Mouse (Mus musculus) G1E (cell line): ENCODE data around the gene Mrpl51. TPM values are rescaled to one million over a fixed set of nuclear protein-coding genes. Genes with fewer than 3 reads are reported as not detected.

Experiments used
- ATAC-seq: 2 replicates; pipeline ENCODE4 v1.8.0; 2016; ENCODE audit warnings: mild to moderate bottlenecking; ENCODE audit not compliant: insufficient number of reproducible peaks, poor library complexity, low FRiP score, severe bottlenecking; ENCODE audit errors: extremely low read depth
- DNase-seq: peaks from one replicate; pipeline ENCODE4 v3.0.0; 2012; ENCODE audit warnings: low spot score
- H3K27me3 ChIP-seq: 2 replicates; pipeline ENCODE4 v1.6.1; 2012; ENCODE audit warnings: mild to moderate bottlenecking, low read length, inconsistent platforms; ENCODE audit not compliant: insufficient read depth
- H3K36me3 ChIP-seq: replicated peaks from 2 replicates; pipeline ENCODE3; 2012; ENCODE audit warnings: mild to moderate bottlenecking, inconsistent platforms
- H3K4me1 ChIP-seq: 2 replicates; pipeline ENCODE4 v1.6.1; 2012; ENCODE audit warnings: low read depth, low read length, inconsistent platforms, mixed read lengths; ENCODE audit not compliant: insufficient read depth
- H3K4me3 ChIP-seq: 2 replicates; pipeline ENCODE4 v1.5.1; 2012; ENCODE audit warnings: low read depth, mild to moderate bottlenecking, inconsistent platforms, low read length, moderate library complexity, mixed read lengths
- H3K9me3 ChIP-seq: replicated peaks from 2 replicates; pipeline ENCODE4 v1.6.1; 2012; ENCODE audit warnings: inconsistent platforms
- CTCF ChIP-seq: IDR thresholded peaks from 2 replicates; pipeline ENCODE4 v1.5.1; 2012; ENCODE audit warnings: low read depth, low read length, inconsistent platforms, mixed read lengths
- GATA1 ChIP-seq: IDR thresholded peaks from 2 replicates; pipeline ENCODE4 v1.6.1; 2012; ENCODE audit warnings: borderline replicate concordance, low read length, inconsistent platforms, mixed read lengths
- GATA2 ChIP-seq: IDR thresholded peaks from 2 replicates; pipeline ENCODE4 v1.6.1; 2012; ENCODE audit warnings: low read depth, low read length, inconsistent platforms, borderline replicate concordance
- POLR2AphosphoS5 ChIP-seq: IDR thresholded peaks from 2 replicates; pipeline ENCODE4 v1.6.1; 2012; ENCODE audit warnings: low read depth, low read length, inconsistent platforms; ENCODE audit not compliant: insufficient replicate concordance
- TAL1 ChIP-seq: conservative IDR thresholded peaks from 2 replicates; pipeline ENCODE4 v1.6.1; 2012; ENCODE audit warnings: low read depth, low read length, inconsistent platforms, mixed read lengths
- polyA plus RNA-seq: library from polyadenylated mRNA; stranded (reverse); fragments of >175 nt; gene quantifications from 2 replicates; pipeline ENCODE4 v1.2.3, GENCODE M21; 2012
- total RNA-seq, 2 experiments: library from RNA; stranded (forward) in 1 of 2; stranded (reverse) in 1 of 2; fragments of 200-1000 nt in 1 of 2; fragments of >200 nt in 1 of 2; fragmentation: Nextera tagmentation in 1 of 2; gene quantifications; 2 replicates each; pipeline ENCODE4 v1.2.3; 2014 to 2017

Mrpl51 gene
- total and polyA plus RNA-seq, 3 experiments, result 59.6 to 156 (median 114) TPM

DNA sequence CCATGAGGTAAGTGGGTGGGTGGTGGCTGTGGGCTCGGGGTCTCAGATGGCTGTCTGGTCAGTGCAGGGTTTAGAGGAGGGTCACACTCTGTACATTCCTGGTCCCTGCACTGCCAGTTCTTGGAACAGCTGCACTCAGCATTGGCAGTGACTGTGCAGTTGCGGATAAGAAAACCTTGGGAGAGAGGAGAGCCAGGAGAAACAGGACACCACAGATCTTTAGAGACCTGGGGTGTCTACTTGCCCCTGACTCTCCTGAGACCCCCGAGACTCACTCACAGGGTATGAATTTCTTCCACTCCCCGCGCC lies 42.9 kb downstream of the Mrpl51 start:
- ATAC-seq, result no peak
- no peak overlapping the region for H3K4me3 ChIP-seq
- no peaks in the 10 kb centered on the region for H3K9me3 ChIP-seq
- peaks cover 25% of the 10 kb centered on the region for H3K36me3 ChIP-seq
- H3K4me1 ChIP-seq, result peaks cover 41% of the 10 kb centered on the region
- H3K27me3 ChIP-seq, result no peaks in the 10 kb centered on the region
- TF ChIP-seq GATA2 (no peak), GATA1 (no peak), CTCF (no peak), TAL1 (no peak), POLR2AphosphoS5 (no peak)
- no peak for DNase-seq

- Histone ChIP-seq H3K9me3 (no peaks in the 10 kb centered on the region), H3K4me3 (no peak overlapping the region), H3K4me1 (peaks cover 31% of the 10 kb centered on the region), H3K27me3 (no peaks in the 10 kb centered on the region), H3K36me3 (peaks cover 26% of the 10 kb centered on the region)
- TF ChIP-seq CTCF (no peak), POLR2AphosphoS5 (no peak), GATA2 (no peak), GATA1 (no peak), TAL1 (no peak)
- DNase-seq (no peak), ATAC-seq (no peak)
Observed at GRCm38 (mm10) chr6:125236341-125236740, 44.7 kb downstream of the Mrpl51 start.

GRCm38 (mm10) chr6:125236782-125237181 lies 45.2 kb downstream of the Mrpl51 start, which contains the start of gene Cd27:
Gene Cd27 (minus strand): TSS chr6:125237010.
- DNase-seq, result no peak
- Histone ChIP-seq H3K9me3 (no peaks in the 10 kb centered on the region), H3K36me3 (peaks cover 26% of the 10 kb centered on the region), H3K4me3 (no peak within 1 kb of the TSS), H3K4me1 (peaks cover 26% of the 10 kb centered on the region), H3K27me3 (no peaks in the 10 kb centered on the region)
- no peak for ATAC-seq
- TF ChIP-seq GATA1 (no peak), GATA2 (no peak), TAL1 (no peak)

DNA sequence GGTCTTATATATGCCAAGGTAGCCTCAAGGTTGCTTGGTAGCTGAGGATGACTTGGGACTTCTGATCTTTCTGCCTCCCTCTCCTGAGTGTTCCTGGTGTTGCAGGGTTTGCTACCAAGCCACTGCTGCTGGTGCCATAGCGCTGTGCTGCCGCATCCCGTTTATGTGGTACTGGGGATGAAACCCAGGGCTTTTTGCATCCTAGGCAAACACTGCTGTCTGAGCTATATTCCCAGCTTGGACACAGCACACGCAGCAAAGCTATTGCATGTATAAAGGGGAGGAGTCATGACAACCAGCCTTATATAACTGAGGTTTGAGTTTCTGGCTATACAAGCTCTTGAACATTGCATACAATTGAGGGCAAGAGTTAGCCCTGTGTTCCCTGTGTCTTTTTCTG lies 45.8 kb downstream of the Mrpl51 start:
- H3K4me1 ChIP-seq, result peaks cover 20% of the 10 kb centered on the region
- no peak overlapping the region for H3K4me3 ChIP-seq
- H3K36me3 ChIP-seq, result peaks cover 26% of the 10 kb centered on the region
- no peaks in the 10 kb centered on the region for H3K9me3 ChIP-seq
- DNase-seq (no peak), ATAC-seq (no peak)
- H3K27me3 ChIP-seq, result no peaks in the 10 kb centered on the region
- TF ChIP-seq TAL1 (no peak), CTCF (no peak), POLR2AphosphoS5 (no peak), GATA2 (no peak), GATA1 (no peak)

DNA sequence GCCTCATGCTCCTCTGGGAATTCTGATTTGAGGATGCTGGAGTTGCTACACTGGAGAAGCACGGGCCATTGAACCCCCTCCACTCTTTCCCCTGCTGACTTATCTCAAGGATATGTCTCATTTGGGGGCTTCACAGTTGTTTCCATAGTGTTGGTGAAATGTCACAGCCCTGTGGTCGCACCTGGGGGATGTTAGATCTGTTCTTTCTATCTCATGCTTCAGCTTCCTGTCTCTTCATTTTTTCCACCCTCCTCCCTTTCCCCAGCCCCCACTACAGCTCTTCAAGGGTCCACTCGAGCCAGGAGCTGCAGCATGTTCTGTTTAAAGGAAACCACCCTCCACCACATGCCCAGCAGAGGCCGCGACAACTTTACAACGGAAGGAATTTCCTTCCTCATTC lies 46.8 kb downstream of the Mrpl51 start:
- DNase-seq (no peak), ATAC-seq (no peak)
- Histone ChIP-seq H3K9me3 (no peaks in the 10 kb centered on the region), H3K36me3 (peaks cover 26% of the 10 kb centered on the region), H3K27me3 (0 out of 2 replicates have a peak, but pooled peaks cover 3% of the 10 kb centered on the region), H3K4me3 (no peak overlapping the region), H3K4me1 (peaks cover 12% of the 10 kb centered on the region)
- no peak for TF ChIP-seq GATA2
- no peak for TF ChIP-seq TAL1
- no peak for TF ChIP-seq CTCF
- no peak for TF ChIP-seq POLR2AphosphoS5
- TF ChIP-seq GATA1, result no peak

- Histone ChIP-seq H3K36me3 (peaks cover 16% of the 10 kb centered on the region), H3K27me3 (0 out of 2 replicates have a peak, but pooled peaks cover 3% of the 10 kb centered on the region), H3K9me3 (no peaks in the 10 kb centered on the region), H3K4me3 (no peak overlapping the region), H3K4me1 (peaks cover 2% of the 10 kb centered on the region)
- no peak for TF ChIP-seq CTCF
- no peak for TF ChIP-seq GATA2
- no peak for TF ChIP-seq TAL1
- no peak for TF ChIP-seq POLR2AphosphoS5
- TF ChIP-seq GATA1, result no peak
- ATAC-seq, result no peak
- DNase-seq, result no peak
Observed at GRCm38 (mm10) chr6:125239547-125239946, 47.9 kb downstream of the Mrpl51 start.
